Mouse (Mus musculus): ENCODE data around the gene Ms4a18.

DNA sequence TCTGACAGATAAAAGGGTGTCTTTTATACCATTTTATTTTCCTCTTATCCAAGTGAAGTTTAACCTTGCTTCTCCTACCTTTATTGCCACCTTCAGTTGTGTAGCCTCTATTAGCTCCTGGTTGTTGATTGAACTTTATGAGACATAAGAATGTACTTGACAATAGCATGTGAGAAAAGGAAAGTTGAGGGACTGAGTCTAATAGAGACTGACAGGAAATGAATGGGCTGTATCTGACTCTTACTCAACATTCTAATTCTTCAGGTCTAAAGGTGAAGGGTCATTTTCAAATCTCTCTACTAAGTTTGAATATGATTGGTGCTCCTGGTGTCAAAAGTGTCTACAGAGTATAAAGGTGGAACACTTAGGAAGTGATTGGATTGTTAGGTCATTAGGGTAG, 4.6 kb upstream of the Ms4a18 start:
- TF ChIP-seq CTCF (IDR thresholded peaks at IDR 0.05; ENCODE audit: control insufficient read depth, insufficient read depth, low read length) (no peak), POLR2A (IDR thresholded peaks at IDR 0.05; ENCODE audit: borderline replicate concordance, control insufficient read depth, low read depth, low read length) (no peak)
